Mouse (Mus musculus): ENCODE data around the gene Sept5. TPM values are rescaled to one million over a fixed set of nuclear protein-coding genes. Genes with fewer than 3 reads are reported as not detected.

Sept5 gene
- polyA plus RNA-seq, 1 experiment: 62.5 TPM

GRCm38 (mm10) chr16:18631141-18631540 is 1.4 kb upstream of the Sept5 start:
- Histone ChIP-seq H3K36me3 (ENCODE audit: control insufficient read depth, insufficient read depth, low read length) (no peaks in the 10 kb centered on the region), H3K27me3 (ENCODE audit: control insufficient read depth, insufficient read depth, low read length) (no peaks in the 10 kb centered on the region)
- no peak for TF ChIP-seq POLR2A (IDR thresholded peaks at IDR 0.05; ENCODE audit: control insufficient read depth, low read depth, low read length)
- TF ChIP-seq CTCF (IDR thresholded peaks at IDR 0.05; ENCODE audit: control insufficient read depth, insufficient read depth, insufficient replicate concordance, low read depth, low read length): no peak

GRCm38 (mm10) chr16:18630291-18630690 is 537 bp upstream of the Sept5 start:
- Histone ChIP-seq H3K4me1 (ENCODE audit: control insufficient read depth, insufficient read depth, low read length) (peaks cover 37% of the 10 kb centered on the region), H3K4me3 (ENCODE audit: control insufficient read depth, low read depth, low read length) (peak overlapping the region; percentile 90), H3K27me3 (ENCODE audit: control insufficient read depth, insufficient read depth, low read length) (no peaks in the 10 kb centered on the region), H3K27ac (ENCODE audit: control insufficient read depth, insufficient read depth, low read depth, low read length) (no peak overlapping the region), H3K36me3 (ENCODE audit: control insufficient read depth, insufficient read depth, low read length) (no peaks in the 10 kb centered on the region)
- TF ChIP-seq CTCF (IDR thresholded peaks at IDR 0.05; ENCODE audit: control insufficient read depth, insufficient read depth, insufficient replicate concordance, low read depth, low read length) (no peak), POLR2A (IDR thresholded peaks at IDR 0.05; ENCODE audit: control insufficient read depth, low read depth, low read length) (no peak)

More at GRCm38 (mm10) chr16:18631141-18631540, 1.4 kb upstream of the Sept5 start:
- Histone ChIP-seq H3K4me1 (ENCODE audit: control insufficient read depth, insufficient read depth, low read length) (peaks cover 31% of the 10 kb centered on the region), H3K27ac (ENCODE audit: control insufficient read depth, insufficient read depth, low read depth, low read length) (no peak overlapping the region), H3K4me3 (ENCODE audit: control insufficient read depth, low read depth, low read length) (no peak overlapping the region)

GRCm38 (mm10) chr16:18628948-18629340 is 810 bp downstream of the Sept5 start:
- H3K36me3 ChIP-seq (ENCODE audit: control insufficient read depth, insufficient read depth, low read length): no peaks in the 10 kb centered on the region
- TF ChIP-seq CTCF (IDR thresholded peaks at IDR 0.05; ENCODE audit: control insufficient read depth, insufficient read depth, insufficient replicate concordance, low read depth, low read length) (no peak), POLR2A (IDR thresholded peaks at IDR 0.05; ENCODE audit: control insufficient read depth, low read depth, low read length) (no peak)
- H3K27ac ChIP-seq (ENCODE audit: control insufficient read depth, insufficient read depth, low read depth, low read length): no peak overlapping the region
- H3K4me3 ChIP-seq (ENCODE audit: control insufficient read depth, low read depth, low read length): peak overlapping the region; percentile 90
- H3K27me3 ChIP-seq (ENCODE audit: control insufficient read depth, insufficient read depth, low read length): no peaks in the 10 kb centered on the region
- peaks cover 37% of the 10 kb centered on the region for H3K4me1 ChIP-seq (ENCODE audit: control insufficient read depth, insufficient read depth, low read length)

GRCm38 (mm10) chr16:18628206-18628947 is 1.4 kb downstream of the Sept5 start:
- H3K27ac ChIP-seq (ENCODE audit: control insufficient read depth, insufficient read depth, low read depth, low read length): no peak overlapping the region
- TF ChIP-seq CTCF (IDR thresholded peaks at IDR 0.05; ENCODE audit: control insufficient read depth, insufficient read depth, insufficient replicate concordance, low read depth, low read length): no peak
- TF ChIP-seq POLR2A (IDR thresholded peaks at IDR 0.05; ENCODE audit: control insufficient read depth, low read depth, low read length): no peak
- H3K36me3 ChIP-seq (ENCODE audit: control insufficient read depth, insufficient read depth, low read length): no peaks in the 10 kb centered on the region
- no peaks in the 10 kb centered on the region for H3K27me3 ChIP-seq (ENCODE audit: control insufficient read depth, insufficient read depth, low read length)
- H3K4me3 ChIP-seq (ENCODE audit: control insufficient read depth, low read depth, low read length): no peak overlapping the region
- H3K4me1 ChIP-seq (ENCODE audit: control insufficient read depth, insufficient read depth, low read length): peaks cover 37% of the 10 kb centered on the region

GRCm38 (mm10) chr16:18627163-18627562 is 2.6 kb downstream of the Sept5 start:
- no peak for TF ChIP-seq CTCF (IDR thresholded peaks at IDR 0.05; ENCODE audit: control insufficient read depth, insufficient read depth, insufficient replicate concordance, low read depth, low read length)
- no peak for TF ChIP-seq POLR2A (IDR thresholded peaks at IDR 0.05; ENCODE audit: control insufficient read depth, low read depth, low read length)
- H3K4me1 ChIP-seq (ENCODE audit: control insufficient read depth, insufficient read depth, low read length): peaks cover 40% of the 10 kb centered on the region
- H3K36me3 ChIP-seq (ENCODE audit: control insufficient read depth, insufficient read depth, low read length): no peaks in the 10 kb centered on the region
- no peak overlapping the region for H3K27ac ChIP-seq (ENCODE audit: control insufficient read depth, insufficient read depth, low read depth, low read length)
- no peaks in the 10 kb centered on the region for H3K27me3 ChIP-seq (ENCODE audit: control insufficient read depth, insufficient read depth, low read length)
- no peak overlapping the region for H3K4me3 ChIP-seq (ENCODE audit: control insufficient read depth, low read depth, low read length)

- TF ChIP-seq POLR2A (IDR thresholded peaks at IDR 0.05; ENCODE audit: control insufficient read depth, low read depth, low read length): peak; percentile 46; the same call in 1 of the 2 replicates
- TF ChIP-seq CTCF (IDR thresholded peaks at IDR 0.05; ENCODE audit: control insufficient read depth, insufficient read depth, insufficient replicate concordance, low read depth, low read length): peak; percentile 93
- H3K4me1 ChIP-seq (ENCODE audit: control insufficient read depth, insufficient read depth, low read length): peaks cover 48% of the 10 kb centered on the region
- H3K27me3 ChIP-seq (ENCODE audit: control insufficient read depth, insufficient read depth, low read length): no peaks in the 10 kb centered on the region
- peak within 1 kb of the TSS; percentile 84 for H3K4me3 ChIP-seq (ENCODE audit: control insufficient read depth, low read depth, low read length)
- peak within 1 kb of the TSS; percentile 32; the same call in 1 of the 2 replicates for H3K27ac ChIP-seq (ENCODE audit: control insufficient read depth, insufficient read depth, low read depth, low read length)
- no peaks in the 10 kb centered on the region for H3K36me3 ChIP-seq (ENCODE audit: control insufficient read depth, insufficient read depth, low read length)
These were observed 3.3 kb downstream of the Sept5 start, which contains the start of gene Gm49601 for GRCm38 (mm10) chr16:18626376-18626878. TSS of gene Gm49601 (minus strand) at chr16:18626427.

GRCm38 (mm10) chr16:18625791-18626311 is 3.9 kb downstream of the Sept5 start:
- TF ChIP-seq CTCF (IDR thresholded peaks at IDR 0.05; ENCODE audit: control insufficient read depth, insufficient read depth, insufficient replicate concordance, low read depth, low read length) (0 out of 2 replicates have a peak, but pooled peaks have one; percentile 0), POLR2A (IDR thresholded peaks at IDR 0.05; ENCODE audit: control insufficient read depth, low read depth, low read length) (no peak)
- Histone ChIP-seq H3K4me1 (ENCODE audit: control insufficient read depth, insufficient read depth, low read length) (peaks cover 53% of the 10 kb centered on the region), H3K4me3 (ENCODE audit: control insufficient read depth, low read depth, low read length) (peak overlapping the region; percentile 84), H3K27ac (ENCODE audit: control insufficient read depth, insufficient read depth, low read depth, low read length) (peak overlapping the region; percentile 32; the same call in 1 of the 2 replicates), H3K36me3 (ENCODE audit: control insufficient read depth, insufficient read depth, low read length) (no peaks in the 10 kb centered on the region), H3K27me3 (ENCODE audit: control insufficient read depth, insufficient read depth, low read length) (no peaks in the 10 kb centered on the region)
